Comparison of ENCODE assay signal across 9 mouse cellular contexts in the genomic region with DNA sequence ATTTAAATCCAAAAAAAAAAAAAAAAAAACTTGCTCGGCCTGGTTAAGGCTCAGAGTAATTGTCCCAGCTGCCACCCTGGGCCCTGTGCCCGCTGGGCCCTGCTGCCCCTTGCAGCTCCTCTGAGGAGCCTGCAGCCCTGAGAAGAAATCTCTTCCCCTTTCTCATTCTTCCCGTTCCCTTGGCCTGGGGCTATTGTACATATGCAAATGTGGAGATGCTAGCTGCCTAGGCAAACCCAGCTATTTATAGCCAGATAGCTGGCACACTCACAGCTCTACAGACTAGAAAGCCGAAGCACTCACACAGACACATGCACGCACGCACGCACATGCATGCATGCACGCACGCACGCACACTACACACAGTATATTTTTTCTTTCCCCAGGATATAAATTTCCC. TPM values are rescaled to one million over a fixed set of nuclear protein-coding genes. Genes with fewer than 3 reads are reported as not detected.
DNase-seq lines count a peak whose midpoint lies in the region; ATAC-seq lines count a peak whose summit lies in the region.
"Had no signal": no experiment of that assay in that cellular context is flagged by ENCODE, and none has a peak within 500 bp of the region (broad histone marks: within the 10 kb centered on the region; RNA-seq: fewer than 3 reads in every experiment).

No protein-coding gene starts in this region.

- H3K9me3 ChIP-seq in hindbrain, embryonic 15.5 days = no peaks in the 10 kb centered on the region

- no peaks in the 10 kb centered on the region for H3K36me3 ChIP-seq in hindbrain, embryonic 15.5 days

- H3K27ac ChIP-seq in hindbrain, embryonic 15.5 days (replicated peaks) = peak overlapping the region; percentile 84

- peak; percentile 42 for DNase-seq in layer of hippocampus, adult 11-12 months (ENCODE audit: low spot score)
- DNase-seq in layer of hippocampus, adult 9-10 months (ENCODE audit: low spot score) = no peak
- peak; percentile 55 for DNase-seq in embryo, embryonic 11 days
- DNase-seq in retina, postnatal 1 day = peak; percentile 84
- no peak for DNase-seq in lung, postnatal 10 days
- no peak for DNase-seq in urinary bladder, postnatal 25 days (ENCODE audit: low spot score)
- no peak for DNase-seq in liver

- H3K4me2 ChIP-seq in hindbrain, embryonic 15.5 days = peak overlapping the region; percentile 46

- H3K9ac ChIP-seq in hindbrain, embryonic 15.5 days = no peak overlapping the region

- no peaks in the 10 kb centered on the region for H3K27me3 ChIP-seq in hindbrain, embryonic 15.5 days

- 6% methylated on average over 10 of the region's 10 CpGs for WGBS in hindbrain, embryonic 15.5 days

- ATAC-seq in hindbrain, embryonic 15.5 days (ENCODE audit: low FRiP score, low read depth) = peak; percentile 85

- no peak overlapping the region for H3K4me3 ChIP-seq in hindbrain, embryonic 15.5 days
- H3K4me3 ChIP-seq: myocyte had no signal

- peaks cover 30% of the 10 kb centered on the region for H3K4me1 ChIP-seq in hindbrain, embryonic 15.5 days (replicated peaks)

RNA-seq across cellular contexts. Expression of gene Gm26897, which starts 9.0 kb away (rescaled TPM):
- not detected in 2 replicates for polyA plus RNA-seq in hindbrain, embryonic 15.5 days (2015; fragmentation: Nextera tagmentation; extraction: Ambion mirVana)
- polyA plus RNA-seq: myocyte had no signal

Comparison
In these comparisons a context has a peak if more than half of its experiments do, and no peak if none do; other contexts are left out.
1. DNase-seq: peak in layer of hippocampus, adult 11-12 months (single experiment), embryo, embryonic 11 days (single experiment) and retina, postnatal 1 day (single experiment); none in layer of hippocampus, adult 9-10 months (single experiment), lung, postnatal 10 days (single experiment), urinary bladder, postnatal 25 days (single experiment) and liver (single experiment).